Mouse (Mus musculus) hindbrain, embryonic 16.5 days (tissue): ENCODE measurements around the gene Ppp2r5d. TPM values are rescaled to one million over a fixed set of nuclear protein-coding genes. Genes with fewer than 3 reads are reported as not detected.
A peak's percentile ranks its signal among the peaks of the same experiment; 100 is the strongest.

Source experiments
- ATAC-seq: fragments of 200-750 bp; cut with Nextera tagmentation; 2 replicates; pipeline ENCODE4 v1.8.0; 2017; ENCODE audit warnings: moderate TSS enrichment, moderate library complexity
- H3K27ac ChIP-seq: fragments of 300-500 bp; sonication (generic); 2 replicates; pipeline ENCODE4 v1.5.1; 2014; ENCODE audit warnings: low read depth, mild to moderate bottlenecking, control low read depth, low read length, moderate library complexity
- H3K27me3 ChIP-seq: fragments of 300-500 bp; sonication (generic); replicated peaks from 2 replicates; pipeline ENCODE4 v1.6.1; 2014; ENCODE audit warnings: low read length; ENCODE audit not compliant: control insufficient read depth, insufficient read depth
- H3K36me3 ChIP-seq: fragments of 300-500 bp; sonication (generic); 2 replicates; pipeline ENCODE4 v1.6.1; 2014; ENCODE audit warnings: mild to moderate bottlenecking, low read length, moderate library complexity, mixed read lengths; ENCODE audit not compliant: control insufficient read depth, insufficient read depth
- H3K4me1 ChIP-seq: fragments of 300-500 bp; sonication (generic); 2 replicates; pipeline ENCODE4 v1.6.1; 2014; ENCODE audit warnings: low read depth, low read length; ENCODE audit not compliant: control insufficient read depth, insufficient read depth
- H3K4me2 ChIP-seq: fragments of 300-500 bp; sonication (generic); 2 replicates; pipeline ENCODE4 v1.6.1; 2014; ENCODE audit warnings: mild to moderate bottlenecking, low read length, control low read depth, moderate library complexity
- H3K4me3 ChIP-seq: fragments of 300-500 bp; sonication (generic); 2 replicates; pipeline ENCODE4 v1.5.1; 2014; ENCODE audit warnings: mild to moderate bottlenecking, low read length, control low read depth, moderate library complexity
- H3K9ac ChIP-seq: fragments of 300-500 bp; sonication (generic); 2 replicates; pipeline ENCODE4 v1.6.1; 2014; ENCODE audit warnings: low read depth, mild to moderate bottlenecking, control low read depth, low read length, moderate library complexity
- H3K9me3 ChIP-seq: fragments of 300-500 bp; sonication (generic); 2 replicates; pipeline ENCODE4 v1.6.1; 2014; ENCODE audit warnings: mild to moderate bottlenecking, low read length, moderate library complexity; ENCODE audit not compliant: control insufficient read depth
- WGBS: fragments of 180-500 bp; shearing (Covaris S2); extraction: QIAGEN DNeasy Blood & Tissue Kit; methylation state at CpG from one replicate; pipeline ENCODE4 v1.1.7; 2014; 5-methylcytosine and 5-hydroxymethylcytosine counted together
- polyA plus RNA-seq: library from polyadenylated mRNA; unstranded; fragments of >200 nt; fragmentation: Nextera tagmentation; extraction: Ambion mirVana; gene quantifications from 2 replicates; pipeline ENCODE4 v1.2.1, GENCODE M21; 2015

Ppp2r5d gene
- polyA plus RNA-seq, 1 experiment from 2014 or later, result 102 TPM

- H3K27ac ChIP-seq, result no peak overlapping the region
- H3K36me3 ChIP-seq, result 0 out of 2 replicates have a peak, but pooled peaks cover 3% of the 10 kb centered on the region
- H3K9ac ChIP-seq, result no peak overlapping the region
- peaks cover 23% of the 10 kb centered on the region for H3K4me1 ChIP-seq
- no peak overlapping the region for H3K4me2 ChIP-seq
- H3K9me3 ChIP-seq, result no peaks in the 10 kb centered on the region
- no peaks in the 10 kb centered on the region for H3K27me3 ChIP-seq
- 92% methylated on average over 6 of the region's 6 CpGs for WGBS
- H3K4me3 ChIP-seq, result no peak overlapping the region
- ATAC-seq, result no peak
Observed at GRCm38 (mm10) chr17:46698515-46698914, 6.4 kb downstream of the Ppp2r5d start.

GRCm38 (mm10) chr17:46694517-46695063 lies 10.3 kb downstream of the Ppp2r5d start:
- H3K4me1 ChIP-seq, result no peaks in the 10 kb centered on the region
- no peak overlapping the region for H3K27ac ChIP-seq
- peaks cover under 1% of the 10 kb centered on the region; the same call in 1 of the 2 replicates for H3K36me3 ChIP-seq
- no peak for ATAC-seq
- H3K9ac ChIP-seq, result no peak overlapping the region
- H3K27me3 ChIP-seq, result no peaks in the 10 kb centered on the region
- H3K4me3 ChIP-seq, result no peak overlapping the region
- H3K9me3 ChIP-seq, result no peaks in the 10 kb centered on the region
- no peak overlapping the region for H3K4me2 ChIP-seq
- WGBS, result 68% methylated on average over 1 of the region's 1 CpGs

- no peak for ATAC-seq
- Histone ChIP-seq H3K9me3 (no peaks in the 10 kb centered on the region), H3K4me2 (no peak overlapping the region), H3K36me3 (peaks cover 4% of the 10 kb centered on the region), H3K4me3 (no peak overlapping the region), H3K4me1 (no peaks in the 10 kb centered on the region), H3K27ac (no peak overlapping the region), H3K9ac (no peak overlapping the region), H3K27me3 (no peaks in the 10 kb centered on the region)
- WGBS, result 98% methylated on average over 2 of the region's 2 CpGs
Observed at GRCm38 (mm10) chr17:46691390-46691789, 13.5 kb downstream of the Ppp2r5d start.

GRCm38 (mm10) chr17:46690665-46691064 lies 14.2 kb downstream of the Ppp2r5d start:
- no peak overlapping the region for H3K27ac ChIP-seq
- no peaks in the 10 kb centered on the region for H3K27me3 ChIP-seq
- ATAC-seq, result no peak
- WGBS, result 95% methylated on average over 12 of the region's 12 CpGs
- no peak overlapping the region for H3K4me3 ChIP-seq
- H3K36me3 ChIP-seq, result peaks cover 10% of the 10 kb centered on the region
- H3K4me2 ChIP-seq, result no peak overlapping the region
- H3K9me3 ChIP-seq, result no peaks in the 10 kb centered on the region
- no peaks in the 10 kb centered on the region for H3K4me1 ChIP-seq
- no peak overlapping the region for H3K9ac ChIP-seq

GRCm38 (mm10) chr17:46685913-46686312 lies 19.0 kb downstream of the Ppp2r5d start:
- Histone ChIP-seq H3K4me1 (peaks cover 8% of the 10 kb centered on the region), H3K4me3 (no peak overlapping the region), H3K9me3 (no peaks in the 10 kb centered on the region), H3K9ac (no peak overlapping the region), H3K4me2 (no peak overlapping the region), H3K36me3 (peaks cover 34% of the 10 kb centered on the region), H3K27ac (no peak overlapping the region), H3K27me3 (no peaks in the 10 kb centered on the region)
- 92% methylated on average over 6 of the region's 6 CpGs for WGBS
- no peak for ATAC-seq

GRCm38 (mm10) chr17:46682654-46683389 lies 22.1 kb downstream of the Ppp2r5d start:
- no peak for ATAC-seq
- WGBS, result 81% methylated on average over 16 of the region's 16 CpGs
- Histone ChIP-seq H3K27ac (no peak overlapping the region), H3K4me2 (no peak overlapping the region), H3K9ac (no peak overlapping the region), H3K4me3 (no peak overlapping the region), H3K36me3 (peaks cover 39% of the 10 kb centered on the region), H3K9me3 (no peaks in the 10 kb centered on the region), H3K27me3 (no peaks in the 10 kb centered on the region), H3K4me1 (peaks cover 22% of the 10 kb centered on the region)

GRCm38 (mm10) chr17:46681466-46682118 lies 23.3 kb downstream of the Ppp2r5d start:
- peak overlapping the region; percentile 83 for H3K27ac ChIP-seq
- peaks cover 47% of the 10 kb centered on the region for H3K36me3 ChIP-seq
- ATAC-seq, result no peak
- H3K4me1 ChIP-seq, result peaks cover 22% of the 10 kb centered on the region
- peak overlapping the region; percentile 89 for H3K4me3 ChIP-seq
- peak overlapping the region; percentile 74 for H3K9ac ChIP-seq
- no peaks in the 10 kb centered on the region for H3K27me3 ChIP-seq
- 23% methylated on average over 12 of the region's 12 CpGs for WGBS
- peak overlapping the region; percentile 94 for H3K4me2 ChIP-seq
- no peaks in the 10 kb centered on the region for H3K9me3 ChIP-seq

GRCm38 (mm10) chr17:46680760-46681373 lies 24.0 kb downstream of the Ppp2r5d start, which contains the start of gene Klhdc3:
TSS of gene Klhdc3 (minus strand) at chr17:46680914.
- Histone ChIP-seq H3K9ac (peak within 1 kb of the TSS; percentile 85), H3K27me3 (no peaks in the 10 kb centered on the region), H3K4me2 (peak within 1 kb of the TSS; percentile 94), H3K9me3 (no peaks in the 10 kb centered on the region), H3K4me1 (peaks cover 22% of the 10 kb centered on the region), H3K4me3 (peak within 1 kb of the TSS; percentile 89), H3K36me3 (peaks cover 45% of the 10 kb centered on the region), H3K27ac (peak within 1 kb of the TSS; percentile 94)
- peak; percentile 97 for ATAC-seq
- WGBS, result under 1% methylated on average over 49 of the region's 49 CpGs
